Comparison of ENCODE assay signal across 9 mouse cellular contexts in genomic region chr16:86302451-86303145, GRCm38 (mm10).
DNase-seq lines count a peak whose midpoint lies in the region; ATAC-seq and TF ChIP-seq lines count a peak whose summit lies in the region.
"Had no signal": no experiment of that assay in that cellular context is flagged by ENCODE, and none has a peak within 500 bp of the region (broad histone marks: within the 10 kb centered on the region; RNA-seq: fewer than 3 reads in every experiment).

No protein-coding gene starts in this region.

- H3K4me1 ChIP-seq in hindbrain, postnatal 0 days (ENCODE audit: insufficient read depth, low read length), result no peaks in the 10 kb centered on the region
- H3K4me1 ChIP-seq in hindbrain, embryonic 16.5 days (ENCODE audit: control insufficient read depth, insufficient read depth, low read depth, low read length), result no peaks in the 10 kb centered on the region
- H3K4me1 ChIP-seq in midbrain, embryonic 13.5 days (replicated peaks), result no peaks in the 10 kb centered on the region
- no peaks in the 10 kb centered on the region for H3K4me1 ChIP-seq in midbrain, embryonic 16.5 days (ENCODE audit: control insufficient read depth, insufficient read depth, low read length)
- no peaks in the 10 kb centered on the region for H3K4me1 ChIP-seq in embryonic facial prominence, embryonic 14.5 days (ENCODE audit: control insufficient read depth, insufficient read depth, low read length)

- no peaks in the 10 kb centered on the region for H3K27me3 ChIP-seq in hindbrain, postnatal 0 days (ENCODE audit: insufficient read depth, low read length)
- H3K27me3 ChIP-seq in hindbrain, embryonic 16.5 days (replicated peaks; ENCODE audit: control insufficient read depth, insufficient read depth, low read length), result no peaks in the 10 kb centered on the region
- no peaks in the 10 kb centered on the region for H3K27me3 ChIP-seq in midbrain, embryonic 13.5 days
- no peaks in the 10 kb centered on the region for H3K27me3 ChIP-seq in midbrain, embryonic 16.5 days (ENCODE audit: control insufficient read depth, insufficient read depth, low read depth, low read length)
- no peaks in the 10 kb centered on the region; the same call in 1 of the 2 replicates for H3K27me3 ChIP-seq in embryonic facial prominence, embryonic 14.5 days (replicated peaks; ENCODE audit: control insufficient read depth, insufficient read depth, low read length)

- H3K27ac ChIP-seq in hindbrain, postnatal 0 days, result no peak overlapping the region
- H3K27ac ChIP-seq in hindbrain, embryonic 16.5 days (ENCODE audit: low read depth, low read length), result no peak overlapping the region
- no peak overlapping the region for H3K27ac ChIP-seq in midbrain, embryonic 13.5 days
- H3K27ac ChIP-seq in midbrain, embryonic 16.5 days (ENCODE audit: low read length), result no peak overlapping the region
- H3K27ac ChIP-seq in embryonic facial prominence, embryonic 14.5 days (replicated peaks; ENCODE audit: low read depth, low read length), result no peak overlapping the region

- H3K36me3 ChIP-seq in hindbrain, postnatal 0 days (ENCODE audit: insufficient read depth, low read length), result no peaks in the 10 kb centered on the region
- no peaks in the 10 kb centered on the region for H3K36me3 ChIP-seq in hindbrain, embryonic 16.5 days (ENCODE audit: control insufficient read depth, insufficient read depth, low read length)
- H3K36me3 ChIP-seq in midbrain, embryonic 13.5 days, result no peaks in the 10 kb centered on the region
- H3K36me3 ChIP-seq in midbrain, embryonic 16.5 days (ENCODE audit: control insufficient read depth, insufficient read depth, low read length), result no peaks in the 10 kb centered on the region
- no peaks in the 10 kb centered on the region for H3K36me3 ChIP-seq in embryonic facial prominence, embryonic 14.5 days (ENCODE audit: control insufficient read depth, insufficient read depth, low read length)

- peak; percentile 23 for DNase-seq in hindbrain, postnatal 0 days (ENCODE audit: low spot score)
- peak; percentile 55 for DNase-seq in embryonic facial prominence, embryonic 14.5 days (ENCODE audit: low spot score)
- DNase-seq in telencephalon, adult 2 months (ENCODE audit: low read depth, low spot score), result peak; percentile 15
- no peak for DNase-seq in T-cell, adult 2 months (ENCODE audit: low spot score)
- DNase-seq in thymus, adult 18-20 months, result no peak
- DNase-seq: liver had no signal

- no peaks in the 10 kb centered on the region for H3K9me3 ChIP-seq in hindbrain, postnatal 0 days (ENCODE audit: low read length)
- H3K9me3 ChIP-seq in hindbrain, embryonic 16.5 days (ENCODE audit: control insufficient read depth, low read length), result no peaks in the 10 kb centered on the region
- H3K9me3 ChIP-seq in midbrain, embryonic 13.5 days, result no peaks in the 10 kb centered on the region
- H3K9me3 ChIP-seq in midbrain, embryonic 16.5 days (replicated peaks; ENCODE audit: control insufficient read depth, low read length, poor library complexity, severe bottlenecking), result no peaks in the 10 kb centered on the region
- no peaks in the 10 kb centered on the region for H3K9me3 ChIP-seq in embryonic facial prominence, embryonic 14.5 days (ENCODE audit: control insufficient read depth, low read length)

- no peak overlapping the region for H3K9ac ChIP-seq in hindbrain, postnatal 0 days (replicated peaks; ENCODE audit: low read length)
- H3K9ac ChIP-seq in hindbrain, embryonic 16.5 days (ENCODE audit: low read depth, low read length), result no peak overlapping the region
- no peak overlapping the region for H3K9ac ChIP-seq in midbrain, embryonic 13.5 days (replicated peaks)
- no peak overlapping the region for H3K9ac ChIP-seq in midbrain, embryonic 16.5 days (ENCODE audit: low read depth, low read length)
- no peak overlapping the region for H3K9ac ChIP-seq in embryonic facial prominence, embryonic 14.5 days (ENCODE audit: low read depth, low read length)

- WGBS in hindbrain, postnatal 0 days, result 70% methylated on average over 3 of the region's 3 CpGs
- 71% methylated on average over 3 of the region's 3 CpGs for WGBS in hindbrain, embryonic 16.5 days
- WGBS in midbrain, embryonic 13.5 days, result 67% methylated on average over 3 of the region's 3 CpGs
- WGBS in midbrain, embryonic 16.5 days, result 65% methylated on average over 3 of the region's 3 CpGs
- 53% methylated on average over 3 of the region's 3 CpGs for WGBS in embryonic facial prominence, embryonic 14.5 days

- TF ChIP-seq CTCF in hindbrain, postnatal 0 days (IDR thresholded peaks at IDR 0.05; ENCODE audit: low read depth), result peak; percentile 61

- ATAC-seq in hindbrain, postnatal 0 days, result no peak
- ATAC-seq in hindbrain, embryonic 16.5 days, result no peak
- 0 out of 2 replicates have a peak, but pooled peaks have one; percentile 43 for ATAC-seq in midbrain, embryonic 13.5 days
- no peak for ATAC-seq in midbrain, embryonic 16.5 days
- ATAC-seq in embryonic facial prominence, embryonic 14.5 days (ENCODE audit: low read depth), result no peak

- H3K4me3 ChIP-seq in hindbrain, postnatal 0 days (ENCODE audit: low read length), result no peak overlapping the region
- H3K4me3 ChIP-seq in hindbrain, embryonic 16.5 days (ENCODE audit: low read length), result no peak overlapping the region
- H3K4me3 ChIP-seq in midbrain, embryonic 13.5 days (replicated peaks), result no peak overlapping the region
- H3K4me3 ChIP-seq in midbrain, embryonic 16.5 days (ENCODE audit: low read depth, low read length), result no peak overlapping the region
- H3K4me3 ChIP-seq in embryonic facial prominence, embryonic 14.5 days (ENCODE audit: low read depth, low read length), result no peak overlapping the region

- H3K4me2 ChIP-seq in hindbrain, postnatal 0 days (ENCODE audit: low read depth, low read length), result no peak overlapping the region
- H3K4me2 ChIP-seq in hindbrain, embryonic 16.5 days (ENCODE audit: low read length), result no peak overlapping the region
- no peak overlapping the region for H3K4me2 ChIP-seq in midbrain, embryonic 13.5 days (replicated peaks)
- no peak overlapping the region for H3K4me2 ChIP-seq in midbrain, embryonic 16.5 days (ENCODE audit: low read length)
- H3K4me2 ChIP-seq in embryonic facial prominence, embryonic 14.5 days (ENCODE audit: low read depth, low read length), result no peak overlapping the region

Comparison
In these comparisons a context has a peak if more than half of its experiments do, and no peak if none do; other contexts are left out.
1. DNase-seq: peak in hindbrain, postnatal 0 days (single experiment), embryonic facial prominence, embryonic 14.5 days (single experiment) and telencephalon, adult 2 months (single experiment); none in T-cell, adult 2 months (single experiment) and thymus, adult 18-20 months (0 of 2).